ENCODE assay signal across 26 mouse cellular contexts in the genomic region with DNA sequence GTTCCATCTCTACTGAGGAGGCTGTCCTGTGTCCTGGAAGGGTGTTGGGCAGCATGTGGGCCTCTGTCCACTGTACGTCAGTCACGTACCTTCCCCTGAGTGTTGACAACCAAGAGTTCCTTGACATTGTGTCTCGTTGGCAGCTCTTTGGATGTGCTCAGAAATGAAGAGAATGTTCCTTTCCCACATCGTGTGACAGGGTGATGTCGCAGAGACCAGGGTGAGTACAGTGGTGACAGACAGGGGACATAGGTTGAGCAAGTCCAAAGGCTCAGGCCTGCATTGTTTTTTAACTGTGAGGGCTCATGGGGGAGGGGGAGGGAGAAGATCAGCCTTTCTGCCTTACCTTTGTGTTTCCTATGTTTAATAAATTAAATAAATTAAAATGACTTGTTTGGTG.
"Had no signal": no experiment of that assay in that cellular context is flagged by ENCODE, and none has a peak within 500 bp of the region (broad histone marks: within the 10 kb centered on the region; RNA-seq: fewer than 3 reads in every experiment).

No protein-coding gene starts in this region.

- H3K4me1 ChIP-seq: intestine, embryonic 15.5 days; limb, embryonic 12.5 days had no signal

- DNase-seq: gastrocnemius, adult 2 months; gastrocnemius, postnatal 10 days; gastrocnemius, postnatal 25 days; heart, adult 2 months; heart, postnatal 4 days; kidney, adult 18-20 months; kidney, adult 8-10 months; kidney, postnatal 10 days; kidney, postnatal 25 days; kidney, postnatal 4 days; liver had no signal

- H3K27ac ChIP-seq: gastrocnemius, adult 2 months; heart, adult 2 months; heart, embryonic 10.5 days; heart, embryonic 13.5 days; hindbrain, embryonic 10.5 days; hindbrain, embryonic 12.5 days; hindbrain, embryonic 14.5 days; intestine, embryonic 15.5 days; layer of hippocampus, adult 2 months; left cerebral cortex, adult 2 months; limb, embryonic 10.5 days; limb, embryonic 12.5 days; liver, embryonic 14.5 days had no signal

- ATAC-seq: hindbrain, embryonic 16.5 days; inflammation-experienced regulatory T-cells, adult 6 months; intestine, embryonic 15.5 days; intestine, postnatal 0 days had no signal

- H3K4me3 ChIP-seq: gastrocnemius, adult 2 months; heart, adult 2 months; heart, embryonic 10.5 days; heart, embryonic 13.5 days; hindbrain, embryonic 10.5 days; hindbrain, embryonic 12.5 days; intestine, embryonic 15.5 days; layer of hippocampus, adult 2 months; left cerebral cortex, adult 2 months; limb, embryonic 10.5 days; limb, embryonic 12.5 days had no signal

- H3K36me3 ChIP-seq: heart, embryonic 10.5 days; heart, embryonic 13.5 days; hindbrain, embryonic 10.5 days; hindbrain, embryonic 12.5 days; intestine, embryonic 15.5 days; limb, embryonic 10.5 days; limb, embryonic 12.5 days had no signal

- H3K9me3 ChIP-seq: heart, embryonic 10.5 days; heart, embryonic 13.5 days; hindbrain, embryonic 10.5 days; hindbrain, embryonic 12.5 days; intestine, embryonic 15.5 days; limb, embryonic 10.5 days; limb, embryonic 12.5 days had no signal

- H3K4me2 ChIP-seq: heart, embryonic 13.5 days; hindbrain, embryonic 12.5 days; hindbrain, embryonic 14.5 days; intestine, embryonic 15.5 days; limb, embryonic 12.5 days; liver, embryonic 11.5 days had no signal

- H3K27me3 ChIP-seq: hindbrain, embryonic 12.5 days; intestine, embryonic 15.5 days had no signal

- H3K9ac ChIP-seq: heart, embryonic 13.5 days; hindbrain, embryonic 12.5 days; hindbrain, embryonic 14.5 days; intestine, embryonic 15.5 days; limb, embryonic 12.5 days; liver, embryonic 14.5 days had no signal
